Mouse (Mus musculus) cerebellum, postnatal 4 days (tissue): ENCODE data around the gene Sox13.

ENCODE experiments used
- DNase-seq, 2 experiments: peaks; one replicate each; pipeline ENCODE4 v3.0.0; 2022; ENCODE audit warnings: low spot score in 2 of 2, mixed read lengths in 1 of 2

Sox13 gene

DNA sequence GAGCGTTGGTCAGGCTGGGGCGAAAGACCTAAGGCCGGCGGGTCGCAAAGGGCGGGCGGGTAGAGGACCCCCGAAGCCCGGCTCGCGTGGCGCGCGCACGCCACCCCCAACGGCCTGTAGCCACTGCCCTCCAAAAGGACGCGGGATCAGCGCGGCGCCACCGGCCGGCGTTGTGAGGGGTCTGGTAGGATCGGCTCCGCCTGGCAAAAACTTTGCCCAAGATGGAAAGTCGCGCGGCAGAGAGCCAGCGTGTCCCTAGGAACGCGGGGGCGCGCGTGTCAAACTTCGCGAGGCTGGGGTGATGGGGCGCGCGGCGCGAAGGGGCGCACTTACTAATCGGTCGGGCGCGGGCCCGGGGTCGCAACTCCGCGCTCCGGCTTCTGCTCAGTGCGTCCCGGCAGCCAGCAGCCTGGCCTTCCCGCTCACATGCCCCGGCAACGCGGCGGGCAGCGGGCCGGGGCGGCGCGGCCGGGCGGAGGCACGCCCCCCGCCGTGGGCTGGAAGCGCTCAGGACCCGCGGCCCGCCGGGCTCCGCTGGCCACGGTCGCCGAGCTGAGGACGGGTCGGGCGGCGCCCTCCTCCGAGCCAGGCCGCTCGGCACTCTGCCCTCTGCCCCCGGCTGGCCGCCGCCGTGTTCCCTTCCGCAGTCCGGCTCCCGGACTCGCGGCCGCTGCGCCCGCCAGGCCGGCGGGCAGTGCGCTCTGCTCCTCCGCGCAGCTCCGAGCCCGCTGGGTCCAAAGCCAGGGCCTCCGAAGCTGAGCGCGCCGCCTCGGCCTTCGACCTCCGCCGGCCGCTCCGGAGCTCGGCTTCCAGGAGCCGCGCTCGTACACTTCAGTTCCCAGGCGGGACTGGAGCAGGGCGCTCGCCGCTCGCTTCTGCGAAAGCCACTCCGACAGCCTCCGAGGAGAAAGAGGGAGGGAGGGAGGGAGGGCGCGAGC lies at the start of gene Sox13:
Gene Sox13 (minus strand): TSS at position 835 of the 938 bp plus-strand sequence.
- DNase-seq, result peak in 1 of 2 experiments; percentile 54

- DNase-seq, result no peak
Observed at GRCm38 (mm10) chr1:133471556-133471955, 47.4 kb upstream of the Sox13 start.

DNA sequence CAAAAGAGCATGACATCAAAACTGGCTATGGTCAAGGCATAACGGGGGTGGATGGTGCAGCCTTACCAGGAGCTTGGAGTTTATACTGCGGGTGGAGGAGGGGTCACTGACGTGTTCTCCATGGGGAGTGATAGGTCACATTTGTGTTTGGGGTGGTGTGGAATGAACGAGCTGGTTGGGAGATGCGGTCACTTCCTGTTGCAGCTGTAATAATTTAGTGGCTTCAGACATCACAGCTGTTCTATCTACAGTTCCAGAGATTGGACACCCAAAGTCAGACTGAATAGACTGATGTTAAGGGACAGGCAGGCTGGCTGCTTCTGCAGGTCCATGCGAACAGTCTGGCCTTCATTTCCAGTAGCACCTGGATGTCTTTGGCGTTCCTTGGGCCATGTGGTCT lies 46.9 kb upstream of the Sox13 start:
- no peak for DNase-seq

GRCm38 (mm10) chr1:133470242-133471025 lies 46.3 kb upstream of the Sox13 start:
- no peak for DNase-seq

GRCm38 (mm10) chr1:133469213-133469612 lies 45.0 kb upstream of the Sox13 start:
- no peak for DNase-seq

GRCm38 (mm10) chr1:133468751-133469150 lies 44.6 kb upstream of the Sox13 start:
- no peak for DNase-seq

DNA sequence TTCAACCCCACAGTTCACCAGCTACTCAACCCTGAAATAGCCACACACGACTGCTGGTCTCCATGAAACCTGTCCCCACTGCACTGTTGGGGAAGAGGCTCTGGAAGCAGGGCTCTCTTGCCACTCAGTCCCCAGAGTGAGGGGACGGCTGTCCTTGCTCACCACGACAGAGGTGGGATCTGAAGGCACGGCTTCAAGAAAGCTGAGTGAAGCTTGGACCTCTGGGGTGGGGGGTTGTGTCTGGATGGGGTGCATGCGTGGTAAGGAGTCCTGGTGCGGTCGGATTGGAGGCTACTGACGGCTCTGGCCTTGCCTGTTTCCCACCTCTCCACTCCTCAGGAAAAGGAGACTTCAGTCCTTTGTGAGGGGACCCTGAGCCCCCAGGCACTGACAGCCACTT lies 43.7 kb upstream of the Sox13 start:
- no peak for DNase-seq

- no peak for DNase-seq
Observed at GRCm38 (mm10) chr1:133463138-133463537, 39.0 kb upstream of the Sox13 start.

GRCm38 (mm10) chr1:133460996-133461395 lies 36.8 kb upstream of the Sox13 start:
- no peak for DNase-seq

- no peak for DNase-seq
Observed at GRCm38 (mm10) chr1:133456097-133456496, 31.9 kb upstream of the Sox13 start.

- no peak for DNase-seq
Observed at GRCm38 (mm10) chr1:133452564-133453165, 28.5 kb upstream of the Sox13 start.

DNA sequence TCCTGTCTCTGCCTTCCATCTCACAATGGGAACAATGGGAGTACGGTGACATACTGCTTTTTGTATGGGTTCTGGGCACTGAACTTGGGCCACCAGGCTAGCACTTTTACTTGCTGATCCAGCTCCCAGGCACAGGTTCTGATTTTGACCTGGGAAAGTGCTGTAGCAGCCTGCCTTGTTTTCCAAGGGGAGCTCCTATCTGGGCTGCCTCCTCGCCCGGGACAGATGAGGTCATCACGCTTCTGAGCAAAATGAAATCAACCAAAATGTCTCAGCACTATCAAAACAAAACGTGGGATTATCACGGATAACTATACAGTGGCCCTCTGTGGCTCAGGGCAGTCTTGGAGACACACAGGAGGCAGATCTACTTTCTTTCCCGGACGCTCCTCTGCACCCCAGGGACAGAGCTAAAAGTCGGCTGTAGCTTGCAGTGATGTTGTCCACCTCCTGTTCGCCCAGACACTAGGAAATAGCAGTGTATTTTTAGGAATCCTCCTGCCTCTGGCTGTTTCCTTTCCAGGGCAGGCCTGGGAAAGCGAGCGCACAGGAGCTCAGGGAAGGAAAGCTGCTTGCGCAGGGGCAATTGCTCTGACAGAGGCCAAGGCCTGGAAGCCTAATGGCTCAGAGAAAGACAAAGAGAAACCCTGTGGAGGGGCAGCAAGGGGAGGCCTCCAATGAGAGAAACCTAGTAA lies 27.8 kb upstream of the Sox13 start:
- no peak for DNase-seq

- no peak for DNase-seq
Observed at GRCm38 (mm10) chr1:133451025-133451424, 26.8 kb upstream of the Sox13 start.

- DNase-seq, result no peak
Observed at GRCm38 (mm10) chr1:133448351-133448931, 24.3 kb upstream of the Sox13 start.

GRCm38 (mm10) chr1:133446291-133446690 lies 22.1 kb upstream of the Sox13 start:
- DNase-seq, result no peak

DNA sequence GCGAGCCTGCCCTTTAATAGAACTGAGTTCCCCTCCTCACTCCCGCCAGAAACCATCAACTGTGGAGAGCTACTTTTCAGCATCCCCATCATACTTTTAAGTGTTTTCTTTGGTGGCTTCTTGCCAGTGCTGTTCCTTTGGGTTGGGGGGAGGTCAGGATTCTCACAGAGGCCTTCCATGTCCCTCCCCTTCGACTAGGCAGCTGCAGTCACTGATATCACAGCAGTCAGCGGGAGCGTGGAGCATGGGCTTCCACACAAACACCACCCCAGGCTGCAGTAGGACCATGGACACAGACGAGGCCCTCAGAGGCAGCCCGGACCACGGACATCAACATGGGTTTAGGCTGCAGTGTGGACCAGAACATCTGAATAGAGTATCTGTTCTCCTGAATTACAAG lies 20.1 kb upstream of the Sox13 start:
- no peak for DNase-seq

- DNase-seq, result no peak
Observed at GRCm38 (mm10) chr1:133437916-133438683, 13.9 kb upstream of the Sox13 start.

- no peak for DNase-seq
Observed at GRCm38 (mm10) chr1:133434756-133435112, 10.6 kb upstream of the Sox13 start.

DNA sequence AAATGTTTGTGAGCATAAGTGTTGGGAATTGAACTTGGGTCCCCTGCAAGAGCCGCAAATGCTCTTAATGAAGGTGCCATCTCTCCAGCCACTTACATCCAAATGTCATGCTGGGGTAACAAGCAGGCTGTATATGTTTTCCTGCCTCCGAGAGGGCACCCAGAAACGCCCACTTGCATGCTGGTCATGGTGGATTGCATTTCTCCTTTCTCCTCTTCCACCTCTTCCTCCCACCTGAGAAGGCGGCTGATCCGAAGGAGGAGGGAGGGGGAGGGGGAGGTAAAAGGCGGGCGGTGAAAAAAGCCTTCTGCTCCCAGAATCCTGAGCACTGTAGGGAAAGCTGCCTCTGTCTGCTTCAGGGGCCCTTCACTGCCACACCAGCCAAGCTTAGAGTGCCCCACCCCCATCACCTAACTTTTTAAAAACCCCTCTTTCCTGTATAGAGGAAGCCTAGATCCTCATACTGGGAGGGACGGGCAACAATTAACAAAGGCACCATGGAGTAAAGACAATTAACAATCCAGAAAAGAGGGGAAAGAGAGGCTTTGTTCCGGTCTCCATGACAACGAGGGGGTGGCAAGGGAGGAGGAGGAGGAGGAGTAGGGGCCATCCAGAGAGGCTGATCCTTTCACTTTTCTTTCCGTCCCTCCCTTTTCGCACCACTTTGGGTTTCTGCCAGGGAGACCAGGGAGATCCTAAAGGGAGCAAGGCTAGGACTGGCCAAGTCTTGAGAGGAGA lies 10.0 kb upstream of the Sox13 start:
- DNase-seq, result peak in 1 of 2 experiments; percentile 40

- no peak for DNase-seq
Observed at GRCm38 (mm10) chr1:133432566-133432965, 8.4 kb upstream of the Sox13 start.
